Mouse (Mus musculus) neural tube, embryonic 10.5 days (tissue): ENCODE results near the gene Car2.

Source experiments
- DNase-seq: peaks from one replicate; pipeline ENCODE4 v3.0.0-alpha.2; 2017; ENCODE audit warnings: low spot score; ENCODE audit errors: extremely low spot score

Car2 gene

DNA sequence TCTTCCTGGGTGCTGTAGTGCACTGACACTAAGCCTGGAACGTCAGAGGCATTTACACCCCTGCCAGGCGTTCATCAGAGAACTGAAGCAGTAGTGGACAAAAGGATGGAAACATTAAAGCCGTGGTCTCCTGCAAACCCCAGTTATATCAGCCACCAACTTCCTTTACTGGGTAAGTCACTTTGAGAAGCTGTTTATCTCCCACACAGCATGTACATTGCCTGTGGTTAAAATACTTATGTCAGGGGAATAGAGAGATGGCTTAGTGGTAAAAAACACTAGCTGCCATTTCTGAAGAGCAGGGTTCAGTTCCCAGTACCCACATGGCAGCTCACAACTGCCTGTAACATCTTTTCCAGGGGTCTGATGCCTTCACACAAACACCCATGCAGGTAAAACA, 58.6 kb downstream of the Car2 start:
- DNase-seq: no peak

DNA sequence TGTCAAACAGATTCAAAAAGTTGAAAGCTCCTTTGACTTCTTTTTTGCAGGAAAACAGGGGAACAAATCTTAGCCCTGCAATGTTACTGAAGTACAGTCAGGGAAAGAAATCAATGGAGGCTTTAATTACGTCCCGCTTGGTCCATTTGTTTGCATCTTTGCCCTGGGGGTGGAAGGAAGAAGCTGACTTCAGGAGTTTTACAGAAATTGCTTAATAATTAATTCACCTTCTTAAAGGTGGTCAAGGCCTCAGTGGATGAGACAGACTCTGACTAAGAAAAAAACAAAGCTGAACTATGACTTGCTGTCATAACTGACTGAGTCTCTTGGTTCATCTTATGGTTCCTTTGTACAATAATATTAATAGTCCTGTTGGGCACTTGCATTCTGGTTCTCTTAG, 59.6 kb downstream of the Car2 start:
- no peak for DNase-seq

DNA sequence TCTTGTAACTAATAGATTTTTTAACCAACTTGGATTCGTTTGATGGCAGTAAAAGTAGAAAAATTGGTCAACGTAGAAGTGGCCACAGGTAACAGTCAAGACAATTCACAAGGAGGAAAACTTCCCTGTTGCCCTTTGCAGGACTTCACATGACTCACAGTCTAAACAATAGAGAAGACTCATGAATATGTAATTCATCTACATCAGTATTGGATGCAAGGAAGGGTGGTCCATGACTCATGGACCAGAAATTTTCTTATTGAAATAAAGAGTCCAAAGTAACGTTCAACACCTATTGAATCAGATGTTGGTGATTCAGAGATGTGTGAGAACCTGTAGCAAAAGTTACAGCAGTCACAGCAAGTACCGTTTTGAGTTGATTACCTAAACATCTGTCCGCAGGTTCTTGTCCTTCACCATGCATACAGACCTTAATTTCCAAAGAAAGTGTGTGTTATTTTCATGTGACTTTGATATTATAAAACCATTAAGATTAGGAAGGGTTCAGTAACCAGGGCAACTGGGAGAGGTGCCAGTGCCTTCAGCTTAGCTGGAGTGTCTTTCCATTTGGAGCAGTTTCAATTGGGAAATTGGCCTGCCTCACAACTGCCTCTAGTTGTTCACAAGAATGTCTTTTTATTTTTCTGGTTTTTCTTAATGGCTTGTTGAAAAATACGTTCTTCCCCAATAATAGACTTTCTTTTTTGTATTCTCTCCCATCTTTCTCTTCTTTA, 62.2 kb downstream of the Car2 start:
- no peak for DNase-seq

DNA sequence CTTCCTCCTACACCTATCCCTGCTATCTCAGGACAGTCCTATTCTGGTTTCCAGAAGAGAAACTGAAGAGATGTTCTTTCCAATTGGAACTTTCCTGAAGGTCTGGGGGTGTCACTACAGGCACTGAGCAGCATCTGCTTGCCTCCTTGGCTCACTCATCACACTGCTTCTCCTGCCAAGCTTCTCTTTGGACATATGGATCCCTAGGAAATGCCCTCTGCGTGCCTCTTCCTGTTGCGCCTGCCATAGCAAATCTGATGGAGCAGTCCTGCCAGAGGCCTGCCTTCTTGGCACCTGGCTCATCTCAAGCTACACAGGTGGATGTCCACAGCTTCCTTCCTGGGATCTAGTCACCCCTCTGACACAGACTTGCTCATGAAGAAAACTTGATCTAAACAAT, 64.0 kb downstream of the Car2 start:
- DNase-seq: no peak
